In the genomic region with DNA sequence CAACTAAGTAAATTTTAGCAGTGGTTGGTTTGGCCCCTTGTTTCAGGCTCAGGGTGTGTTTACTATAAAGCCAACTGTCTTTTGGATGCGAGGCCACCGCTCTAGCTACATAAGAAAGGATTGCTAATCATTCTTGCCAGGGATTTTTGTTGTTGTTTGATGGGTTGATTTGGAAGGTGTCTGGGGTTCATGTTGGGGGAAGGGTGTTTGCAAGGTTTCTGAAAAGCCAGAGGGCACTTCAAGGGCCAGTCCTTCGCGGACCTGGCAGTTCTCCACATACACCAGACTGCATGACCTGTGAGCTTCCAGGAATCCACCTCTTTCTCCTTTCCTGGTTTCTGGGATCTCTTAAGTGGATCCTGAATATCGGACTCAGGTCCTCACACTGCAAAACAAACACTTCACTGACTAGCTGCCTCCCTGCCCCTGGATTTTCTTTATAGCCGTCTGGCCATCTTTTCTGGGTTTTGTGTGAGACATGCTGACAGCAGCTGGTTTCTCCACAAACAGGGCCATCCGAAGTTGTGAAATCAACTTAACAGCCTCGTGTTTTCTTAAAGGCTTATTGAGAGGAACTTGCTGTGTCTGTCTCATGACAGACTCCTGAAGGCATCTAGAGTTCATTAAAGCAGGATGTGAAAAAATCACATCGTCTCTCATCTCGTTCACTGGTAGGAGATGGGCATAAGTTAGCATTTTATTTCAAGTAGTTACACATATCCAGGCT, we compare ENCODE assay signal across 12 mouse cellular contexts.
DNase-seq lines count a peak whose midpoint lies in the region; ATAC-seq lines count a peak whose summit lies in the region.
"Had no signal": no experiment of that assay in that cellular context is flagged by ENCODE, and none has a peak within 500 bp of the region (broad histone marks: within the 10 kb centered on the region; RNA-seq: fewer than 3 reads in every experiment).

No protein-coding gene starts in this region.

- H3K4me1 ChIP-seq in lung, embryonic 16.5 days (replicated peaks; ENCODE audit: control insufficient read depth, insufficient read depth, low read length), result peaks cover 16% of the 10 kb centered on the region

- WGBS in lung, embryonic 16.5 days, result 17% methylated on average over 10 of the region's 10 CpGs

- H3K27ac ChIP-seq in lung, embryonic 16.5 days (ENCODE audit: low read length), result no peak overlapping the region
- H3K27ac ChIP-seq: intestine, embryonic 15.5 days had no signal

- H3K9ac ChIP-seq in lung, embryonic 16.5 days (ENCODE audit: low read length), result no peak overlapping the region
- H3K9ac ChIP-seq: intestine, embryonic 15.5 days had no signal

- no peaks in the 10 kb centered on the region for H3K27me3 ChIP-seq in lung, embryonic 16.5 days (ENCODE audit: control insufficient read depth, insufficient read depth, low read depth, low read length)
- H3K27me3 ChIP-seq: intestine, embryonic 15.5 days had no signal

- H3K4me2 ChIP-seq in lung, embryonic 16.5 days (ENCODE audit: low read depth, low read length), result no peak overlapping the region
- H3K4me2 ChIP-seq: intestine, embryonic 15.5 days had no signal

- H3K36me3 ChIP-seq in lung, embryonic 16.5 days (ENCODE audit: control insufficient read depth, insufficient read depth, low read length), result no peaks in the 10 kb centered on the region

- peak; percentile 23 to 41 for DNase-seq in heart, adult 9 months (ENCODE audit: low spot score in 2 of 2)
- DNase-seq in heart, postnatal 4 days, result no peak
- DNase-seq in lung, postnatal 14 days, result no peak
- DNase-seq in adipocyte (ENCODE audit: low spot score), result peak; percentile 54
- peak; percentile 29 for DNase-seq in lung, postnatal 36 days
- DNase-seq in embryo, embryonic 10 days (ENCODE audit: low spot score), result no peak
- no peak for DNase-seq in left cerebral cortex, postnatal 25 days (ENCODE audit: low spot score in 2 of 2)
- DNase-seq: adrenal gland, adult 8-10 months; cerebellum, adult 11-12 months; thymus, postnatal 25 days had no signal

- no peaks in the 10 kb centered on the region for H3K9me3 ChIP-seq in lung, embryonic 16.5 days (ENCODE audit: control insufficient read depth, low read length)
- H3K9me3 ChIP-seq: intestine, embryonic 15.5 days had no signal

- intact Hi-C loops in left cerebral cortex, postnatal 25 days (cut with DNase I), result no loop called here

- H3K4me3 ChIP-seq in lung, embryonic 16.5 days (ENCODE audit: low read length), result no peak overlapping the region
- H3K4me3 ChIP-seq: intestine, embryonic 15.5 days had no signal

- peak; percentile 70; the same call in 1 of the 2 replicates for ATAC-seq in lung, embryonic 16.5 days (ENCODE audit: low read depth)

Comparison
In these comparisons a context has a peak if more than half of its experiments do, and no peak if none do; other contexts are left out.
1. DNase-seq: peak in heart, adult 9 months (2 of 2), adipocyte (single experiment) and lung, postnatal 36 days (single experiment); none in heart, postnatal 4 days (single experiment), lung, postnatal 14 days (single experiment), embryo, embryonic 10 days (single experiment) and left cerebral cortex, postnatal 25 days (0 of 2).